Mouse (Mus musculus) retina, postnatal 7 days (tissue): ENCODE data around the gene Por.

ENCODE experiments used
- DNase-seq: peaks from one replicate; pipeline ENCODE4 v3.0.0-alpha.2; 2012; ENCODE audit warnings: low read depth, low spot score

Gene Por

DNA sequence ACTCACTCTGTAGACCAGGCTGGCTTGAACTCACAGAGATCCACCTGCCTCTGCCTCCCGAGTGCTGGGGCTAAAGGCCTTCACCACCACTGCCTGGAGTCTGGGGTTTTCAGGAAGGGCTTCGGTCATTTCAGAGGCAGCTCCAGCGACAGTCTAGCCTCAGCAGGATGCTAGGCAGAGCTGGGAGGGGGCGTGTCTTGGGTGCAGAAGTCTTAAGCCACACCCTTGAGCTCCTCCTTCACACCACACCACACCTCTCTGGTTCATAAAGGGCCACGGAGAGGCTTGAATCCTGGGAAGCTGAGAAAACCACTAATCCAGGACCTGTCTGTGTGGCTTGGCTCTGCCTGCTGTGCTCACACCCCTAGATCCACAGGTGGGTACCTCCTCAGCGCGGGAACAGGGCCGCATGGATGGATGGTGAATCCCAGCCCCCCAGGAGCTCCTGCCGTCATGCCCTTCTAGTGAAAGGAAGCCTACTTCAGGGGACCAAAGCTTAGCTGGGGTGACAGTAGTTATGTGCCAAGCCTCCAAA lies at the start of gene Por:
TSS of gene Por (plus strand) at position 293 of the 535 bp plus-strand sequence.
- no peak for DNase-seq

DNA sequence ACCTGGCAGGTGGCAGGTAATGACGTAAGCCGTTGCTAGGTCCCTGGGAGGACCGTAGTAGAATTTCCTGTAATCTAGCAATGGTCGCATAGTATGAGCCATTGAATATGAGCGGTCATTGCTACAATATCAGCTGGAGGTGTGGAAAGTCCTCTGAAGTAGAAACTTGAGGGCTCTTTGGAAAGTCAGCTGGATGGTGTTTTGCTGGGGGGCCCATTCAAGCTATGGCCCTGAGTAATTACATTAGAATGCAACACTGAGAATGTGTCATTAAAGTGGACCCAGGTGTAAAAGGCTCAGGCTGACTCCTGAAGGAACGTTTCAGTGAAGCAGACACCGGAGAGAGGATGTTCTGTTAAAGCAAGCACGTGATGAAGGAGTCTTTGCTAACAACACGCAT lies 49.3 kb upstream of the Por start:
- no peak for DNase-seq

DNA sequence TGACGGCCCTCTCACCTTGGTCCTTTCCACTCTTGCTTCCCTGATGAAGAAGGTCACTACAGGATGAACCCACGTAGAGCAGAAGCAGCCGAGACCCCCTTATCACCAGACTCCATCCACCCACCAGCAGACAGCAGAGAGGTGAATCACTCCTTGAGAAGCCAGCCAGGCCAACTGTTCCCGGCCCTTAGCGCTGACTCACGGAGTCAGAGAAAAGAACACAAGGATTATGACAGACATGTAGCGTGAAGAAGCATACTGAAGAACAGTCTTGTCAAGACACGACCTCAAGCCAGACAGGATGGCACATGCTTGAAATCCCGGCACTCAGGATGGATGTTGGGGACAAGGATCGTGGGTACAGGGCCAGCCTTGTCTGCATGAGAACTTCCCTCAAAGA lies 48.1 kb upstream of the Por start:
- no peak for DNase-seq

DNA sequence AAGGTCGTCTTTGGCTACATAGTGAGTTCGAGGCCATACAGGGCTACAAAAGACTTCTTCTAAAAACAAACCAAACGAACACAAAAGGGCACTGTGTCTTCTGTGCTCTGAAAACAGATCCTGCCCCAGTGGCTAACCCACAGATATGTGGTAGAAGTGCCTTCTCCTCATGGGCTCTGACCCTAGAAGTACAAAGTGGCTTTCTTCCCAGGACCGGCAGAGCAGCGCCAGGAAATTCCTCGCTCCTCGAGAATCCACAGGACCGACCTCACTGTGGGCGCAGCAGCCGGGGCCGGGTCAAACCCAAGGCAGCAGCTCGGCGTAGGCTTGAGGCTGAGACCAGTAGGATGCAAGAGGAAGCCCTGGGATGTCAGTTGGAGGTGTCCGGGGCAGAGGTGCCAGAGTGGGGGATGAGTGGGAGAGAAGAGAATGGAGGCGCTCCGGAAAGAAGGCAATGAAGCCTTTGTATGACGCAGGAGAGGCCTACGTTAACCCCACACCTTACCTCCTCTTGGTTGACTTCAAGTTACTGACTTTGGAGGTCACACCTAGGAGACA lies 46.7 kb upstream of the Por start:
- no peak for DNase-seq

DNA sequence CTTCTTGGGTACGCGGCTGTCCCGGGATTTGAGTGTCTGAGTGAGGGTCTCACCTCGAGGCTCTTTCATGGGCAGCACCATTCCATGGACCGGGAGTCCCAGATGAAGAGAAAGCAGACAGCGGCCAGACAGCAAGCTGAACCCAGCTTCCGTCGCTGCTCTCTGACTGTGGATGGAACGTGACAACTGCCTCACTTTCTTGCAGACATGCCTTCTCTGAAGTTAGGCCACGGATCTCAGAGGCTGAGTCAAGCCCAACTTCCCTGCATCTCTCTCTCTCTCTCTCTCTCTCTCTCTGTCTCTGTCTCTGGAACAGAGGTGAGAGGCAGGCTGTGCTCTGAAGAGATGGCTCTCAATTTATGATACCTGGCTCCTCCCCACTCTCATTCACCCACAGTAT lies 40.9 kb upstream of the Por start:
- DNase-seq: no peak

DNA sequence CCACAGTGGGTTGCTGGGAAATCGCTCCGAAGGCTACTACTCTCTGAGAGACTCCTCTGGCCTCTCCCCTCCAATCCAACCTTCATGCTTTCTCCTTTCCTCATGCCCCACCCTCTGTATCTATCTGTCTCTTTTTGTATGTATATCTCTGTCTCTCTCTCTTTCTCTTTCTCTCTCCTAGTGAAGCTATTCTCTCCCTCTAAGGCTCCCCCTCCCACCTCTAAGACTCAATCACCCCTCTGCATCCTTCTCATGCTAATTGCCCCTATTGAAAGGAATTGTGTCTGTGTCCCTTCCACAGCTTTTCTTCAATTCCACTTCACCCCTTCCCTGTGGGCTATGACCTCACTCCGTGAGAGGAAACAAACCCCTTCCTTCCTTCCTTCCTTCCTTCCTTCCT lies 40.4 kb upstream of the Por start:
- DNase-seq: no peak

DNA sequence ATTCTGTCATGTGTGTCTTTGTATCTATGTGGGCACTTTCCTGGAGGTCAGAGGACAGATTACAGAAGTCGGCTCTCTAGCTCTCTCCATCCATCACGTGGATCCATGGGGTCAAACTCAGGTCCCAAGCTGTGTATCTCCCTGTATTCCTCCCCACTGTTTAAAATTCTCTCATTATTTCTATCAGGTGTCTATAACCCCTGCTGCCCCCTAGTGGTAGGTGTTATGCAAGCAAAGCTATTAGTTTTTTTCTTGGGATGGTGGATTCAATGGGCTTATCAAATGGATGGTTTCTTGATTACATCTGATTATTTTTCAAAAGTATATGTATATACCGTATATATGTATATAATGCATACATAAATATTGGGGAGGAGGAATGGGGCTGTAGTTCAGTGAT lies 39.2 kb upstream of the Por start:
- peak; percentile 52 for DNase-seq

DNA sequence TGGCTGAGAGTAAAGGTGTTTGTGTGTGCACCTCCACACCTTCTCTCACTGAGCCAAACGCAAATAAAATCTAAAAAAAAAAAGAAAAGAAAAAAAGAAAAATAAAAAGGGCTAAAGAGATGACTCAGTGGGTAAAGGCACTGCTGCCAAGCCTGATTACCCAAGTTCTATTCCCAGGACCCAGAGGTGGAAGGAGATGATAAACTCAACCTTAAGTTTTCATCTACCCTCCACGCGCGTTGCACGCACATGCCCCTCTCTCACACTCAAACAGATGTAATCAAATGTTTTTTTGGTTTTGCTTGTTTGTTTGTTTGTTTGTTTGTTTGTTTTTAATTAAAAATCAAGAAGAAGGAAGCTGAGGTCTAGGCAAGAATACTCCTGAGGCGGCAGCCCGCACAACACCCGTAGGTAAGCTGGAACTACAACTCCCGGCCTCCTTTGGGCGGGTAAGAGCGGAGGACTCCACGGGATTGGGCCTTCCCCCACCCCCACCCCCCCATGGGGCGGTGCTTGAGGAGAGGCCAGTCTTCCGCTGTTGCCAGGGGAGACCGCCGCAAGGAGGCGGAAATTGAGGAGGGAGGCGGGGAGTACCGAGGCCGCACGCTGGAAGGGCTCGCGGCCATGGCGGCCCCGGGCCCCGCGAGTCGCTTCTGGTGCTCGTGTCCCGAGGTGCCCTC lies 37.6 kb upstream of the Por start, which contains the start of gene Rhbdd2:
TSS of gene Rhbdd2 (plus strand) at position 502 of the 680 bp plus-strand sequence.
- peak; percentile 97 for DNase-seq

DNA sequence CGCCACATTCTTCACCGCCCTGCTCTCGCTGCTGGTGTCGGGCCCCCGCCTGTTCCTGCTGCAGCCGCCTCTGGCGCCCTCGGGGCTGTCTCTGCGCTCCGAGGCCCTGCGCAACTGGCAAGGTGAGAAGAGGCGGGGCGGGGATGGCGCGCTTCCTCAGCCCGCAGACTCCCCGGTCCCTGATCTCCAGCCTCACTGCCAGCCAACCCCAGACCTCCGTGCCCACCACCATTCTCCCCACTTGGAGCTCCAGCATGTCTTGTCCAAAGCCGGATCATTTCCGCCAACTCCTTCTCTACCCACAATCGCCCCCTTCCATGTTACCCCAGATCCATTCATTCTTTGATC lies 37.1 kb upstream of the Por start:
- no peak for DNase-seq

DNA sequence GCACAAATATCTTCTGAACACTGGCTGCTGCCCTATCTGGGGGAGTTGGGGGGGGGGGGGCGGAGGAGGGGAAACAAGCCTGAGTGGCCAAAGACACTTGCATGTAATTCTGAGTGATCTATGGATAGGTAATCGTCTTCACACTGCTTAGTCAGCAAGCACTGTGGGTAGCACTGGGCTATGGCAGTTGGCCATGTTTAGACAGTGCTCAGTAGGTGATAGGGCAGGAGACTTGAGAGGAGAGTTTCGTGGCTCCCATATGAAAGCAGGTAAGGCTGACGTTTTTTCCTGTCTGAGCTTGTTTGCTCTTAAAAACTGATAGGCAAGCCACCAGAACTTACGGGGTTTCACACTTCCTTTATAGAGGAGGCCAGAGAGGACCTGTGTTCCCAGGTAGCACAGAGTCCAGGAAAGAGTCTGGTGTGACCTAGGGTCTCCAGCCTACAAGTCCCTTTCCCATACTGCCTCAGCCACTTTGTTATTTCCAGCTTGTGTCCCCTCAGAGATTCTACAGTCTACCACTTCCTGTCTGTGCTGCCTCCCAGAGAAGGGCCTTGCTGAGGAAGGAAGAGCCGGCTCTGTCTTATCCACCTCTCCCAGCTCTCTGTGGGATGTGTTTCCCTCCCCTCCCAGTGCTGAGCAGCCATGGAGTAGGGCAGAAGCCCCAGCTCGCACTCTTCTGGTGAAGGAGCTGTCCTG lies 29.9 kb upstream of the Por start:
- no peak for DNase-seq

DNA sequence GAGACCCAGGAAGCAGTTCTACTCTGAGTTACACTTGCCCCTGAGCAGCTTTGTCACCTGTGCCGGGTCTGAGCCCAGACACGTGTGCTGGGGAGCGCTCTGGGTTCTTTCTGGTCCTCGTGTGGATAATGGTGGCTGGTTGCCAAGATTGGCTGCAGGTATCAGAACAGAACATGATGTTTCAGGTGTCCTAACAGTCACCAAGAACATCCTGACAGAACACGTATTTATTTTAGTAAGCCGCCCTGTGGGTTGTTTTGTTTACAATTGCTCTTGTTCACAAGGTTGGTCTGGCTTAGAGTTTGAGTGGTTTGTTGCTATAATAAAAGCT lies 29.4 kb upstream of the Por start:
- no peak for DNase-seq

DNA sequence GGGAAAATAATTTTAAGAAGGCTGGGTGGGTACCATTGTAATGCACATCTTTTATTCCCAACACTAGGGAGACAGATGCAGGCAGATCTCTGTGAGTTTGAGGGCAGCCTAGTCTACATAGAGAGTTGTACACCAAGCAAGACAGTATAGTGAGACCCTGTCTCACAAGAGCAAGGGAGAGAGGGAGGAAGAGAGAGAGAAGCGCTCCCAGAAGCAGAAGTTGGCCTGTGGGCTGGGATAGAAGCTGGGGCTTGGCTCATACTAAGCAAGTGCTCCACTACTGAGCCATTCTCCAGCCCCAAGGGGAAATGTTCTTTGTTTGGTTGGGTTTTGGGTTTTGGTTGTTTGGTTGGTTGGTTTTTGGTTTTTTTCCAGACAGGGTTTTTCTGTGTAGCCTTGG lies 28.8 kb upstream of the Por start:
- no peak for DNase-seq

DNA sequence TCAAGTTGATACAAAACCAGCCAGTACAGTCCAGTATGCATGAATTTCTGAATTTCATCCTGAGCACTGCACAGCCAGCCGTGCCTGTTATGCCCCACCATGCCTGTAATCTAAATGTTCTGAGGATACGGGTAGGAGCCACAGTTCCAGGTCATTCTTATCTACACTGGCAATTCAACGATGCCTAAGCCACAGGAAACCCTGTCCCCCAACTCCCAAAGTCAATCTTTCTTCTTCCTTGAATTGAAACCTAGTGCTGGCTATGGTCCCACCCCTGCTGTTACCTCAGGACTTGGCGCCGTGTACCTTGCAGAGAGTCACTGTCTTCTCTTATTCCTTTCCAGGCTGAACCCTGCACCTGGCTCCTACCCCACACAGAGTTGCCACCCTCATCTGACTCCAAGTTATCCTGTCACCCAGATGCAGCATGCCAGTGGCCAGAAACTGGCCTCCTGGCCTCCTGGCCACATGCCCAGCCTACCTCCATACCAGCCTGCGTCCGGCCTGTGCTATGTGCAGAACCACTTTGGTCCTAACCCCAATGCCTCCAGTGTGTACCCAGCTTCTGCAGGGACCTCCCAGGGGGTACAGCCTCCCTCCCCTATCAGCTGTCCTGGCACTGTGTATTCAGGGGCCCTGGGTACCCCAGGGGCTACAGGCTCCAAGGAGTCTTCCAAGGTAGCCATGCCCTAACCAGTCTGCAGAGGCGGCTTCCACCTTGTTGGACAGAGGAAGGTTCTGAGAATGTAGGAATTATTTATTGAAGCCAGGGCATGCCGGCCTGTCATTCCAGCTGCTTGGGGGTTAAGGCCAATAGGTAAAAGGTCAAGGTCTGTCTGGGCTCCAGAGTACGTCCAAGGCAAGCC lies 26.9 kb upstream of the Por start:
- DNase-seq: no peak

DNA sequence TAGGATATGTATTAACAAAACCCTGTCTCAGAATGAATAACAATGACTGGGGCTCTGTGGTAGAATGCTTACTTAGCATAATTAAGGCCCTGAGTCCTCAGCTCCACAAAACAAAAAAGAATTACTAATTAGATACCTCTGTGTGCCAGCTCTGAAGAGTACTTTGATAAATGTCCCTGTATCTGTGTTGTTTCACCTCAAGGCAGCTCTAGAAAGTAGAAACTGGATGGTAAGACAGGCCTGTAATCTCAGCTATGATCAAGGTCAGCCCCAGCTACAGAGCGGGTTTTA lies 26.3 kb upstream of the Por start:
- no peak for DNase-seq

DNA sequence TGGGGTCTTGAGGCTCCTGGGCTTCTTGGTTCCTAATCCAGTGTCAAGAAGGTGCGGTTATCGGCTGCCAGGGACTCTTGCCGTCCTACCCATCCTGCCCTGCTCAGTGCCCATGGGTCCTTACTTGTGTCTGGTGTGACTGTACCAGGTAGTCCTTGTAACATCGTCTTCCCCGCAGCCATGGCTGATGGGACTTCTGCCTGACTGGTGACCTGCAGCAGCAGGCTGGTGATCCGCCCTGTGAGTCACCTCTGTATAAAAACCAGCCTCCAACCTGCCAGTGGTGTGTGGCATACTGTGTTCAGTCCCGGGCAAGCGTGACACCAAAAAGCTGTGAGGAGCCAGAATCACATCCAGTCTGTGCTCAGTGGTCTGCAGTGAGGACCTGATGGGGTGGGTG lies 26.0 kb upstream of the Por start:
- DNase-seq: no peak

DNA sequence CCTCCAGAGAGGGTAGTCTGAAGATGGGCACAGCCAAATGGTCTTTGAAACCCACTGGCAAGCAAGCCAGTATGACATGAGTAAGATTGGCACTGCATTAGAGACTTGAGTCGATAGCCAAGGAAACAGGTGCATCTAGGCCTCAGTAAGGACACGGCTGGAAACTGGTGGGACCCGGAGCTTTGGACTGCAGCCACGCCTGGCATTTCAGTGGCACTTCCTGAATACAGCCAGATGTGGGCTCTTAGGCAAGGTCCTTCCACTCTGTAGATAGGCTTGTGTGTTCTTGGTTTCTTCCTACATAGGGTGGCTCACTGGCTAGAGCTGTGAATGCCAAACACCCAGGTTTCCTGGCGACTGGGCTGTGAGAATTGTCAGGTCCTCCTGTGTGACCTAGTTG lies 24.5 kb upstream of the Por start:
- DNase-seq: no peak

DNA sequence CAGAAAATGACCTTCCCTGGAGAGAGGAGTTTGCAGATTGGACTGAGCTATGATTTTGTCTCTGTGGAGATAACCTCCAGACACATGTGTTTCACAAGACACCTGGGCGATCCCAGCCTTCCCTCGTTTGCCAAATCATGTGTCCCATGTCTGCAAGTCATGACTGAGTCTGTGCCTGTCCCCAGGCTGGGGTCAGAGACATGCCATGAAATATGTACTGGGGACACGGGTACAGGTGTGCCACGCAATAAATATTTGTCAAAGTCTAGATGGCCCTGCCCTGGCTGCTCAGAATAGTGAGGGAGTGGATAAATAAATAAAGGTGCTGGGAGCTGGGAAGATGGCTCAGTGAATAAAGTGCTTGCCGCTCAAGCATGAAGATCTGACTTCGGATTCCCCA lies 23.8 kb upstream of the Por start:
- DNase-seq: no peak

DNA sequence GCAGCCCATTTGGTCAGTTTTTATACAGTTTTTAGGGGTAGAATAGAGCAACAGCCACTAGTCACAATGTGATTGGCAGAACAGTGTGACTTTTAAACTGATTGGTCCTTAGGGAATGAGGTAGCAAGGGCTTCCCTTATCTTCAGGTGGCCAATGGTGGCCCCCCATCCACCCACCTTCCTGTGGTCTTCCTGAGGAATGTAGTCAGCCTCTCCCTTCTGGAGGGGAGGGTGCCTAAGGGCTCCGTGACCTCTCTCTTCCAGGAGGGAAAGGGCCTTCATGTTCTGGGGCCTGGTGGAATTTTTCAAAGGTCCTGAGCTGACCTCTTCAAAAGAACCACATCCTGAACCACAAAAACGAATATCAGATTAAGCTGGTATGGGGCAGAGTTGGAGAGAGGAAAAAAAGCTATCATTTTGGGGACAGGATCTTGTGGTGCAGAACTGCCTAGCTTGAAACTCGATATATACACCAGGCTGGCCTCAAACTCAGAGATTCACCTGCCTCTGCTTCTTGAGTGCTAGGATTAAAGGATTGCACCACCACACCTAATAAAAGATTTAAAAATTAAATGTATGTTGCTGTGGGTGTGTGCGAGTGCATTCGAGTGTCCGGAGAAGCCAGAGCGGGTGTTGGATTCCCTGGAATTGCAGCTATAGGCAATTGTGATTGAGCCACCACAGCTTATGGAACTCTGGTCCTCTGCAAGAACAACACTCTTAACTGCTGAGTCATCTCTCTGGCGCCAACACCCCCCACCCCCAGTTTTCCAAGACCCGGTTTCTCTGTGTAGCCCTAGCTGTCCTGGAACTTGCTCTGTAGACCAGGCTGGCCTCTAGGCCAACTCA lies 21.1 kb upstream of the Por start:
- DNase-seq: no peak

DNA sequence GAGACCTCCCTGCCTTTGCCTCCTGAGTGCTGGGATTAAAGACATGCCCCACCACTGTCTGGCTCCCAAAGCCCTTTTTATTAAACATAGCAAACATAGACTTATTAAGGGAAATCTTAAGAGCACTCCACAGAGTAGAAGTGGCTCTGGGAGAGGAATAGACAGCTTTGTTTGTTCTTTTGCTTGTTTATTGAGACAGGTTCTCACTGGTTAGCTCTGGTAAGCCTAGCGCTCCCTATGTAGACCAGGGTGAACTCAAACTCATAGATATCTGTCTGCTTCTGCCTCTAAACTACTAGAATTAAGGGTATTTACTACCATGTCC lies 20.6 kb upstream of the Por start:
- DNase-seq: no peak

DNA sequence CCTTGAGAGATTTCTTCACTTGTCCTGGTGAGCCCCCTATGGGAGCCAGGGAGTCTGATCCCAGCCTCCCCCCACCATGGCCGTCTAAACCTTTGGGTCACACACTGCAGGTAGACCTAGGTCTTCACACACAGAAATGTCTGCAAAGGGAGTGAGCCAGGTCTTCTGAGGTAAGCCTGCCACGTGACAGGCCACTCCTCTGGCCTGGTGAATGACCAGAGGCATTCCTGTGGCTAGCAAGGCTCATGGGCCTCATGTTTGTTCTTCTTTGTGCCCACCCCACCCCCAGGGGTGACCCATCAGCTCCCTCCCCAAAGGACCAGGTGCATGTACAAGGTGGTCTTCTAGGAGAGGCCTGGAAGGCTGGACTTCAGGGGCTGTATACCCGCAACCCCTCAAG lies 18.3 kb upstream of the Por start:
- no peak for DNase-seq

DNA sequence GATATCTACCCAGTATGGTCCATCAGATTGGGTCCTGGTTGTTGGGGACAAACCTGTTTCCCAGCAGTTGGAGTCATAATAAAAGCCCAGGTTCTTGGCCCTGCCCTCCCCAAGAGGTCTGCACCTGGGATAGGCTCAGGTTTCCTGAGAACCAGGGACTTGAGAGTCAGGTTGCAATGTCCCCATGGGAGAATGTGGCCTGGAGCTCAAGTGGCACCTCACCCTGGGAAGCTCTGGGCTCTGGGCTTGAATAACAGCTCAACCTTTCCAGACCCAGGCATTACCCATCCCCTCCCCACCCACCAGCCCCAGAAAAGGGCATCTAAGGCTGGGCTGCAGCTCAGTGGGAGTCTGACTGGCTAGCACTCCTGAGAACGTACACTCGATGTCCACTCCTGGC lies 16.6 kb upstream of the Por start:
- no peak for DNase-seq

DNA sequence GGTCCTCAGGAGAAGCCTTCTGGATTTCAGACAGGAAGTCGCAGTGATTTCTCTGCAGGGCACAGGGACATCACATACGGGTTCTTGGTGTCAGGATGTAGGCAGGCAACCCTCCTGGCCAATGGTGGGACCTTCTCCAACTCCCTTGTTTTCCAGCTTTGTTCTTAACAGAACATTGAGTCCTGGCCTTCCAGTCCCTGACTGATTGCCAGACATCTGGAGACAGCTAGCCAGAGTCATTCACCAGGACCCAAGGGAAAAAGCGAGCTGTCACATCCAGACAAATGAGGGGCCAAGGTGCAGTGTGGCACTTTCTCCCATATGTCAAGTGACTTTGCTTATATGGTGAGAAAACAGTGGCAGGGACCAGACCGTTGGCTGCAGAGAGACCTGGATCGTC lies 13.8 kb upstream of the Por start:
- DNase-seq: no peak
